Mouse (Mus musculus) liver, embryonic 15.5 days (tissue): ENCODE data around the gene Fbxo44. TPM values are rescaled to one million over a fixed set of nuclear protein-coding genes. Genes with fewer than 3 reads are reported as not detected.
"Not testable (repeated sequence)": the region's sequence is repeated elsewhere in the genome, so short reads cannot be mapped to it uniquely, and the experiment has no call there.

Source experiments
- ATAC-seq: fragments of 200-750 bp; cut with Nextera tagmentation; 2 replicates; pipeline ENCODE4 v1.8.0; 2017; ENCODE audit warnings: moderate number of reproducible peaks, mild to moderate bottlenecking, moderate library complexity; ENCODE audit not compliant: insufficient read depth
- H3K27ac ChIP-seq: fragments of 300-500 bp; sonication (generic); replicated peaks from 2 replicates; pipeline ENCODE4 v1.5.1; 2015; ENCODE audit warnings: mild to moderate bottlenecking, inconsistent platforms
- H3K27me3 ChIP-seq: fragments of 300-500 bp; sonication (generic); 2 replicates; pipeline ENCODE4 v1.6.1; 2015; ENCODE audit warnings: mild to moderate bottlenecking, inconsistent platforms
- H3K36me3 ChIP-seq: fragments of 300-500 bp; sonication (generic); replicated peaks from 2 replicates; pipeline ENCODE4 v1.6.1; 2015; ENCODE audit warnings: moderate library complexity, mild to moderate bottlenecking, inconsistent platforms
- H3K4me1 ChIP-seq: fragments of 300-500 bp; sonication (generic); replicated peaks from 2 replicates; pipeline ENCODE4 v1.6.1; 2015; ENCODE audit warnings: inconsistent platforms
- H3K4me2 ChIP-seq: fragments of 300-500 bp; sonication (generic); 2 replicates; pipeline ENCODE4 v1.6.1; 2015; ENCODE audit warnings: moderate library complexity, mild to moderate bottlenecking, inconsistent platforms
- H3K4me3 ChIP-seq: fragments of 300-500 bp; sonication (generic); replicated peaks from 2 replicates; pipeline ENCODE4 v1.5.1; 2015; ENCODE audit warnings: mild to moderate bottlenecking, inconsistent platforms
- H3K9ac ChIP-seq: fragments of 300-500 bp; sonication (generic); 2 replicates; pipeline ENCODE4 v1.6.1; 2015; ENCODE audit warnings: moderate library complexity, mild to moderate bottlenecking, inconsistent platforms
- H3K9me3 ChIP-seq: fragments of 300-500 bp; sonication (generic); replicated peaks from 2 replicates; pipeline ENCODE4 v1.6.1; 2016; ENCODE audit warnings: inconsistent platforms
- WGBS: fragments of 180-500 bp; shearing (Covaris S2); methylation state at CpG from one replicate; pipeline ENCODE4 v1.1.7; 2015; ENCODE audit warnings: mixed read lengths; ENCODE audit not compliant: insufficient replicate concordance; 5-methylcytosine and 5-hydroxymethylcytosine counted together
- polyA plus RNA-seq: library from polyadenylated mRNA; unstranded; fragments of >200 nt; fragmentation: Nextera tagmentation; extraction: Ambion mirVana; gene quantifications from 2 replicates; pipeline ENCODE4 v1.2.1, GENCODE M21; 2015

Fbxo44 gene
- polyA plus RNA-seq, 1 experiment from 2014 or later = 0.54 TPM

- no peak overlapping the region for H3K9ac ChIP-seq
- 17% methylated on average over 2 of the region's 2 CpGs for WGBS
- H3K36me3 ChIP-seq = no peaks in the 10 kb centered on the region
- ATAC-seq = no peak
- H3K27me3 ChIP-seq = peaks cover 87% of the 10 kb centered on the region
- H3K4me2 ChIP-seq = no peak overlapping the region
- H3K27ac ChIP-seq = no peak overlapping the region
- H3K9me3 ChIP-seq = no peaks in the 10 kb centered on the region
- H3K4me1 ChIP-seq = peaks cover 7% of the 10 kb centered on the region; the same call in 1 of the 2 replicates
- no peak overlapping the region for H3K4me3 ChIP-seq
Observed at GRCm38 (mm10) chr4:148128672-148129071, 31.6 kb downstream of the Fbxo44 start.

GRCm38 (mm10) chr4:148128241-148128640 lies 32.0 kb downstream of the Fbxo44 start:
- Histone ChIP-seq H3K27ac (no peak overlapping the region), H3K9me3 (no peaks in the 10 kb centered on the region), H3K4me1 (peaks cover 7% of the 10 kb centered on the region; the same call in 1 of the 2 replicates), H3K27me3 (peaks cover 83% of the 10 kb centered on the region), H3K4me2 (no peak overlapping the region), H3K36me3 (no peaks in the 10 kb centered on the region), H3K4me3 (no peak overlapping the region), H3K9ac (no peak overlapping the region)
- ATAC-seq = no peak
- WGBS = 39% methylated on average over 1 of the region's 1 CpGs

- ATAC-seq = no peak
- Histone ChIP-seq H3K4me2 (no peak overlapping the region), H3K4me1 (no peaks in the 10 kb centered on the region), H3K9ac (no peak overlapping the region), H3K27me3 (peaks cover 27% of the 10 kb centered on the region), H3K27ac (no peak overlapping the region), H3K36me3 (no peaks in the 10 kb centered on the region), H3K9me3 (no peaks in the 10 kb centered on the region), H3K4me3 (no peak overlapping the region)
- 53% methylated on average over 3 of the region's 3 CpGs for WGBS
Observed at GRCm38 (mm10) chr4:148122694-148123066, 37.6 kb downstream of the Fbxo44 start.

GRCm38 (mm10) chr4:148121982-148122693 lies 38.1 kb downstream of the Fbxo44 start:
- no peak overlapping the region for H3K27ac ChIP-seq
- no peak overlapping the region for H3K4me3 ChIP-seq
- no peak overlapping the region for H3K9ac ChIP-seq
- no peaks in the 10 kb centered on the region for H3K4me1 ChIP-seq
- H3K27me3 ChIP-seq = peaks cover 22% of the 10 kb centered on the region; the same call in 1 of the 2 replicates
- ATAC-seq = no peak
- H3K36me3 ChIP-seq = no peaks in the 10 kb centered on the region
- no peak overlapping the region for H3K4me2 ChIP-seq
- WGBS = 36% methylated on average over 6 of the region's 6 CpGs
- no peaks in the 10 kb centered on the region for H3K9me3 ChIP-seq

- no peak overlapping the region for H3K9ac ChIP-seq
- H3K4me1 ChIP-seq = no peaks in the 10 kb centered on the region
- no peaks in the 10 kb centered on the region for H3K36me3 ChIP-seq
- ATAC-seq = no peak
- 68% methylated on average over 4 of the region's 4 CpGs for WGBS
- no peaks in the 10 kb centered on the region for H3K9me3 ChIP-seq
- no peak overlapping the region for H3K4me2 ChIP-seq
- peaks cover 17% of the 10 kb centered on the region; the same call in 1 of the 2 replicates for H3K27me3 ChIP-seq
- H3K4me3 ChIP-seq = no peak overlapping the region
- H3K27ac ChIP-seq = no peak overlapping the region
Observed at GRCm38 (mm10) chr4:148121362-148121761, 38.9 kb downstream of the Fbxo44 start.

GRCm38 (mm10) chr4:148120555-148120954 lies 39.7 kb downstream of the Fbxo44 start:
- H3K27me3 ChIP-seq = peaks cover 11% of the 10 kb centered on the region; the same call in 1 of the 2 replicates
- WGBS = 52% methylated on average over 9 of the region's 9 CpGs
- no peak overlapping the region for H3K4me2 ChIP-seq
- no peaks in the 10 kb centered on the region for H3K9me3 ChIP-seq
- ATAC-seq = no peak
- H3K4me1 ChIP-seq = peaks cover under 1% of the 10 kb centered on the region; the same call in 1 of the 2 replicates
- H3K4me3 ChIP-seq = no peak overlapping the region
- no peak overlapping the region for H3K27ac ChIP-seq
- H3K36me3 ChIP-seq = no peaks in the 10 kb centered on the region
- H3K9ac ChIP-seq = no peak overlapping the region

- H3K4me3 ChIP-seq, H3K4me2 ChIP-seq, H3K4me1 ChIP-seq, H3K27ac ChIP-seq, H3K36me3 ChIP-seq, H3K9ac ChIP-seq, H3K9me3 ChIP-seq, ATAC-seq: not testable (repeated sequence)
- 67% methylated on average over 9 of the region's 9 CpGs for WGBS
- peaks cover 15% of the 10 kb centered on the region for H3K27me3 ChIP-seq
Observed at GRCm38 (mm10) chr4:148119578-148119977, 40.7 kb downstream of the Fbxo44 start.

- H3K4me2 ChIP-seq = no peak overlapping the region
- no peaks in the 10 kb centered on the region for H3K9me3 ChIP-seq
- H3K27me3 ChIP-seq = peaks cover 15% of the 10 kb centered on the region
- no peak overlapping the region for H3K9ac ChIP-seq
- ATAC-seq = no peak
- no peaks in the 10 kb centered on the region for H3K36me3 ChIP-seq
- H3K4me3 ChIP-seq = no peak overlapping the region
- no peak overlapping the region for H3K27ac ChIP-seq
- H3K4me1 ChIP-seq = peaks cover 8% of the 10 kb centered on the region; the same call in 1 of the 2 replicates
- 52% methylated on average over 4 of the region's 4 CpGs for WGBS
Observed at GRCm38 (mm10) chr4:148117392-148117791, 42.9 kb downstream of the Fbxo44 start.

- ATAC-seq = no peak
- Histone ChIP-seq H3K4me2 (no peak overlapping the region), H3K4me1 (peaks cover 8% of the 10 kb centered on the region; the same call in 1 of the 2 replicates), H3K27me3 (peaks cover 20% of the 10 kb centered on the region), H3K27ac (no peak overlapping the region), H3K36me3 (no peaks in the 10 kb centered on the region), H3K4me3 (no peak overlapping the region), H3K9ac (no peak overlapping the region), H3K9me3 (no peaks in the 10 kb centered on the region)
- 58% methylated on average over 4 of the region's 4 CpGs for WGBS
Observed at GRCm38 (mm10) chr4:148116657-148117056, 43.6 kb downstream of the Fbxo44 start.

- Histone ChIP-seq H3K4me2 (no peak overlapping the region; the same call in 1 of the 2 replicates), H3K36me3 (no peaks in the 10 kb centered on the region), H3K27me3 (peaks cover 20% of the 10 kb centered on the region), H3K9me3 (no peaks in the 10 kb centered on the region), H3K4me1 (peaks cover 8% of the 10 kb centered on the region; the same call in 1 of the 2 replicates), H3K27ac (no peak overlapping the region), H3K4me3 (no peak overlapping the region), H3K9ac (no peak overlapping the region)
- peak; percentile 10; the same call in 1 of the 2 replicates for ATAC-seq
- 3% methylated on average over 15 of the region's 15 CpGs for WGBS
Observed at GRCm38 (mm10) chr4:148115467-148115866, 44.8 kb downstream of the Fbxo44 start.

- 6% methylated on average over 15 of the region's 15 CpGs for WGBS
- Histone ChIP-seq H3K9me3 (no peaks in the 10 kb centered on the region), H3K4me3 (no peak overlapping the region), H3K27me3 (peaks cover 20% of the 10 kb centered on the region), H3K36me3 (no peaks in the 10 kb centered on the region), H3K9ac (no peak overlapping the region), H3K27ac (no peak overlapping the region), H3K4me1 (peaks cover 8% of the 10 kb centered on the region; the same call in 1 of the 2 replicates), H3K4me2 (no peak overlapping the region)
- peak; percentile 39; the same call in 1 of the 2 replicates for ATAC-seq
Observed at GRCm38 (mm10) chr4:148114758-148115391, 45.4 kb downstream of the Fbxo44 start.
